Mouse (Mus musculus): ENCODE data around the gene Slc32a1. TPM values are rescaled to one million over a fixed set of nuclear protein-coding genes. Genes with fewer than 3 reads are reported as not detected.

Gene Slc32a1
- not detected for polyA plus RNA-seq (2021)

- DNase-seq (ENCODE audit: low read depth, low spot score) (no peak), ATAC-seq (no peak)
- ChIA-PET CTCF (interaction anchor here (0.7 kb wide), 1 partner anchor 31 kb away, joined by 3 read pairs; no protein-coding TSS in a partner anchor), POLR2A (no interaction called here)
- in situ Hi-C loops (cut with MboI; ENCODE audit: low pct_unique_long_range_greater_than_20kb): no loop called here
- H3K27me3 ChIP-seq: peaks cover 59% of the 10 kb centered on the region
- no peak for TF ChIP-seq CTCF (IDR thresholded peaks at IDR 0.05)
Observed at GRCm38 (mm10) chr2:158610488-158611325, at the start of gene Slc32a1. Gene Slc32a1, plus strand, starts transcription at chr2:158610767.

- DNase-seq (ENCODE audit: low read depth, low spot score) (no peak), ATAC-seq (no peak)
- ChIA-PET CTCF (interaction anchor here (0.9 to 1.4 kb wide), 3 partner anchors 10 to 92 kb away, joined by 3 read pairs; no protein-coding TSS in a partner anchor), POLR2A (no interaction called here)
- TF ChIP-seq CTCF (IDR thresholded peaks at IDR 0.05): no peak
- H3K27me3 ChIP-seq: peaks cover 40% of the 10 kb centered on the region
- in situ Hi-C loops (cut with MboI; ENCODE audit: low pct_unique_long_range_greater_than_20kb): no loop called here
Observed at GRCm38 (mm10) chr2:158560801-158561200, 49.8 kb upstream of the Slc32a1 start.

DNA sequence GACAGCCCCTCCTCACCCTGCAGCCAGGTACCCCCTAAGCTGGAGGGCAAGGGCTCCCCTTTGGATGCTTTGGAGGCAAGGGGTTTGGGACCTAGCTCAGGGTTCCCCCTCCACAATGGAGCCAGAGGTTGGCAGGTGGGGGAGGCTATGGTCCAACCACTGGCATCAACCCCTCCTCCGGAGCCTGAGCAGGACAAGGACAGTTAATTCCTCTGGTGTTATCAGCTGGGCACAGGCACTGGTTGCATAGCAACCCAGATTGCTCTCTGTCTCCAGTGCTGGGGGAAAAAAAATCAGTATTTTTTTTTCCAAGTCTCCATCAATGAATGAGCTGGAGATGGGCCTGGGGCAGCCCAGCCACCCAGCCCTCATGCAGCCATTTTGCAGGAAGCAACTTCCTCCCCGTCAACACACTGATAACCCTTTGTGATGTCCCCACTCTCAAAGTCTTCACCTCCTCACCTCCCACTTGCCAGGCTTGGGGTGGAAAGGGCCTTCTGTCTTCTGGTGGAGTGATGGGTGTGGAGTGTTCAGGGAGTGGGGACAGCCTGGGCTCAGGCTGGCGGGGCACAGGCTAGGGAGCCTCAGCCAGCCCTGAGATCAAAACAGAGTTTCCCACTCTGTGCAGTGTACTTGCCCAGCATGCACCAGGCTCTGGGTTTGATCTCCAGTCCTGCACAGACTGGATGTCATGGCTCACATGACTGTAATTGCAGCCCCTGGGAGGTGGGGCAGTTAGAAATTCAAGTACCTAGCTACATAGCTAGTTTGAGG is 49.0 kb upstream of the Slc32a1 start:
- POLR2A ChIA-PET: no interaction called here
- in situ Hi-C loops (cut with MboI; ENCODE audit: low pct_unique_long_range_greater_than_20kb): no loop called here
- ATAC-seq (no peak), DNase-seq (ENCODE audit: low read depth, low spot score) (no peak)
- no peak for TF ChIP-seq CTCF (IDR thresholded peaks at IDR 0.05)
- CTCF ChIA-PET: interaction anchor here (0.9 to 1.8 kb wide), 3 partner anchors 15 to 91 kb away, joined by 3 to 5 read pairs (median 3); no protein-coding TSS in a partner anchor
- H3K27me3 ChIP-seq: peaks cover 43% of the 10 kb centered on the region

- ChIA-PET CTCF (interaction anchor here (1.4 kb wide), 1 partner anchor 24 kb away, joined by 6 read pairs; no protein-coding TSS in a partner anchor), POLR2A (interaction anchor here (0.7 kb wide), 1 partner anchor 13 kb away, joined by 3 read pairs; no protein-coding TSS in a partner anchor)
- in situ Hi-C loops (cut with MboI; ENCODE audit: low pct_unique_long_range_greater_than_20kb): no loop called here
- ATAC-seq (peak; percentile 71), DNase-seq (ENCODE audit: low read depth, low spot score) (peak; percentile 43)
- no peak for TF ChIP-seq CTCF (IDR thresholded peaks at IDR 0.05)
- H3K27me3 ChIP-seq: peaks cover 37% of the 10 kb centered on the region
Observed at GRCm38 (mm10) chr2:158570421-158571081, 40.0 kb upstream of the Slc32a1 start.

- ChIA-PET CTCF (no interaction called here), POLR2A (no interaction called here)
- DNase-seq (ENCODE audit: low read depth, low spot score): no peak
- in situ Hi-C loops (cut with MboI; ENCODE audit: low pct_unique_long_range_greater_than_20kb): no loop called here
- ATAC-seq: no peak
- H3K27me3 ChIP-seq: peaks cover 27% of the 10 kb centered on the region
- TF ChIP-seq CTCF (IDR thresholded peaks at IDR 0.05): no peak
Observed at GRCm38 (mm10) chr2:158579979-158580378, 30.6 kb upstream of the Slc32a1 start.

DNA sequence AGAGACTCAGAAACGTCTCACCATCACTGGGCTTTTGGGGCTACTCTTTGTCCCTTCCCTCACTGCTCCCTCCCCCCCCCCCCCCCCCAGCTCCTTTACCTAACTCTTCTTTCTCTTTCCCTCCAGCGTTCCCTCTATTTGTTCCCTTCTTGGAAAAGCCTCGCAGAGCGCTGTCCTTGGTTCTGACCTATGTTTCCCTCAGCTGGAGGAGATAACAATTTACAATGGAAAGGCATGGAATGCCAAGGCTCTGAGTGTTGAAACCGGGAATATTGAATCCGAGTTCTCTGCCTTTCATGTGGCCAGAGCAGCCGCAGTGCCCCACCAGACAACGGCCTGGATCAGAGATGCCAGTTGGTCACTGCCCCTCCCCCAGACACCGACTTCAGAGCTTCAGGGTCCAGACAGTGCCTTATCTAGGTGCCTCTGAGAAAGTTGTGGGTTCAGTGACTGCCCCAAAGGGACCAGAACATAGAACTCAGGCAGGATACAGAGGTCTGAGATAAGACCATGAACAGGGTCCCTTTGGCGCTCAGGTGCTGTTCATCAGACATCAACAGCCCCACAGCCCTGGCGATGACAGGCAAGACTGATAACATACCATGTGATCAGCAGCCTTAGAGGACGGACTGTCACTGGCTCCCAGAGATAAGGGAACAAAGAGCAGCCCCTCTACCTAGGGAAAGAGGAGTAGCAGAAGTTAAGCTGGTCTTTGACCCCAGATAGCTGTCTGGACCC is 25.8 kb upstream of the Slc32a1 start:
- in situ Hi-C loops (cut with MboI; ENCODE audit: low pct_unique_long_range_greater_than_20kb): no loop called here
- no peak for TF ChIP-seq CTCF (IDR thresholded peaks at IDR 0.05)
- peaks cover 42% of the 10 kb centered on the region for H3K27me3 ChIP-seq
- CTCF ChIA-PET: interaction anchor here (1.4 kb wide), 1 partner anchor 38 kb away, joined by 5 read pairs; no protein-coding TSS in a partner anchor
- ATAC-seq: peak; percentile 65
- POLR2A ChIA-PET: no interaction called here
- DNase-seq (ENCODE audit: low read depth, low spot score): peak; percentile 24

GRCm38 (mm10) chr2:158588524-158589271 is 21.9 kb upstream of the Slc32a1 start:
- ATAC-seq (no peak), DNase-seq (ENCODE audit: low read depth, low spot score) (no peak)
- ChIA-PET CTCF (no interaction called here), POLR2A (no interaction called here)
- TF ChIP-seq CTCF (IDR thresholded peaks at IDR 0.05): no peak
- peaks cover 51% of the 10 kb centered on the region for H3K27me3 ChIP-seq
- in situ Hi-C loops (cut with MboI; ENCODE audit: low pct_unique_long_range_greater_than_20kb): no loop called here

GRCm38 (mm10) chr2:158590495-158590894 is 20.1 kb upstream of the Slc32a1 start:
- peaks cover 58% of the 10 kb centered on the region for H3K27me3 ChIP-seq
- CTCF ChIA-PET: no interaction called here
- POLR2A ChIA-PET: no interaction called here
- in situ Hi-C loops (cut with MboI; ENCODE audit: low pct_unique_long_range_greater_than_20kb): no loop called here
- ATAC-seq: no peak
- DNase-seq (ENCODE audit: low read depth, low spot score): no peak
- no peak for TF ChIP-seq CTCF (IDR thresholded peaks at IDR 0.05)

DNA sequence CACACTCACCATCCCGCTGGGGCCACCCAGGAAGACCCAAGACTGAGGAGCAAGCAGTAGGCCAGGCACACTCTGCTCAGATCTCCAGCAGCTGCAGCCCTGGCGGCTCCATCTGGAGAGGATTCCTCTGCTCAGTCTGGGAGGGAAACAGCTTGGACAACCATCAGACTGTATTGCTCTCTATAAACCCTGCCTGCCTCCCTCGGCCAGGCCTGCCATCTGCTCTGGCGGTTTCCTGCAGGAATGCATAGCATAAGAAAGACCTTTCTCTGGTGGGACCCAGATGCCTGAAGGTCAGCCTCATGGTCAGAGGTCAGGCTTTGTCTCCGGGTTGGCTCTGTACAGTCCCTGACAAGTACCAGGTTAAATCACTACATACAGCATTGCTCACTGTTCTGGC is 19.3 kb upstream of the Slc32a1 start:
- ChIA-PET CTCF (no interaction called here), POLR2A (no interaction called here)
- no peak for TF ChIP-seq CTCF (IDR thresholded peaks at IDR 0.05)
- peaks cover 63% of the 10 kb centered on the region for H3K27me3 ChIP-seq
- DNase-seq (ENCODE audit: low read depth, low spot score) (no peak), ATAC-seq (no peak)
- in situ Hi-C loops (cut with MboI; ENCODE audit: low pct_unique_long_range_greater_than_20kb): no loop called here

Measured in Patski (cell line).